Mouse (Mus musculus): ENCODE measurements around the gene Cox4i2.

GRCm38 (mm10) chr2:152734501-152734900 is 19.5 kb upstream of the Cox4i2 start:
- TF ChIP-seq POLR2A (IDR thresholded peaks at IDR 0.05; ENCODE audit: borderline replicate concordance, low read depth, low read length): no peak
- TF ChIP-seq CTCF (IDR thresholded peaks at IDR 0.05; ENCODE audit: low read depth, low read length): no peak

Measured in bone marrow macrophage, adult 2 months (primary cell).